Mouse (Mus musculus): ENCODE results near the gene Atp2b2.

- TF ChIP-seq CTCF (IDR thresholded peaks at IDR 0.05; ENCODE audit: low read depth), result no peak
- no peak for TF ChIP-seq EP300 (IDR thresholded peaks at IDR 0.05; ENCODE audit: low read depth)
Measured at GRCm38 (mm10) chr6:113837740-113838139, 204.7 kb downstream of the Atp2b2 start.

Data from heart, postnatal 0 days (tissue).